Mouse (Mus musculus) testis, adult 2 months (tissue): ENCODE data around the gene H2-D1.

Experiments used
- CTCF ChIP-seq: fragments of 200-500 bp; IDR thresholded peaks from 2 replicates; pipeline ENCODE4 v1.5.1; 2012; ENCODE audit warnings: low read depth, mild to moderate bottlenecking, inconsistent platforms, low read length, moderate library complexity; ENCODE audit not compliant: control insufficient read depth, insufficient read depth, insufficient replicate concordance
- POLR2A ChIP-seq: fragments of 200-500 bp; IDR thresholded peaks from 2 replicates; pipeline ENCODE4 v1.6.1; 2012; ENCODE audit warnings: low read depth, mild to moderate bottlenecking, inconsistent platforms, low read length, moderate library complexity; ENCODE audit not compliant: control insufficient read depth

- no peak for TF ChIP-seq CTCF
- TF ChIP-seq POLR2A = no peak
Measured at GRCm38 (mm10) chr17:35249451-35250197, 12.9 kb upstream of the H2-D1 start.
